ENCODE assay signal across 8 mouse cellular contexts in the genomic region with DNA sequence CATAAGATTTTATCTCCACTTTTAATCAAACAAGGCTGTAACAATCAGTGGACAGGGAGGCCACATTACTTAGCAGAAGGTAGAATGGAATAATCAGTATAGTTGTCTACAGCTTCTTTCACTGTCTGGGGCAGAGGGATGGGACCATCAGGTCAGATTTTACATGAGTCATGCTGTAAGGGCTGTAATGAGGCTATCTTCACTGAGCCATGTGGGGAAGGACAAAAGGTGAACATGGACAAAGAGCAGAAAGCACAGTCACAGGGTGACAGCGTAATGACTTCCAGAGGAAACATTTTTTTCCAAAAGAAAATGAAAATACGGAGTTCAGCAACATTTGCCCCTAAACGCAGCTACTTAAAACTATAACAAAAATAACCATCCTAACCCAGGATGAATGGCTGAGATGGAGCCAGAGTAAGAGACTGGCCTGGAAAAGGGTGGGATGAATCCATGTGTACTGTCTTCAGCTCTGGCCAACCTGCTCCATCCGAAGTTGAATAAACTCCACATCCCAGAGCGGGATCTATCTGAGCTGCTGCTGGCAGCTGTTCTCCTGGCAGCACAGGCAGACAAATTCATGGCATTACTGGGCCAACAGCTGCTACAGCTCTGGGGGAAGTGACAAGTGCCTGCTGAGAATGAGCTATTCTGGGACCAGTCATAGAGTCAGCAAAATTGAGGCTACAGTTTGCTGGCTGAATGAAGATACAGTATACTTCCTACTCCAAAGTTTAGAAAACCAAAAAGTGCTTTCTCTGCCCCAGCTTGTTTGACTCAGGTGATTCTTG.
A peak's percentile ranks its signal among the peaks of the same experiment; 100 is the strongest.
DNase-seq lines count a peak whose midpoint lies in the region; ATAC-seq and TF ChIP-seq lines count a peak whose summit lies in the region.

No protein-coding gene starts in this region.

- H3K36me3 ChIP-seq in embryonic facial prominence, embryonic 14.5 days (ENCODE audit: control insufficient read depth, insufficient read depth, low read length) = no peaks in the 10 kb centered on the region
- no peaks in the 10 kb centered on the region for H3K36me3 ChIP-seq in embryonic facial prominence, embryonic 10.5 days (replicated peaks)
- no peaks in the 10 kb centered on the region for H3K36me3 ChIP-seq in hindbrain, postnatal 0 days (ENCODE audit: insufficient read depth, low read length)

- DNase-seq in embryonic facial prominence, embryonic 14.5 days (ENCODE audit: low spot score) = peak; percentile 86
- DNase-seq in embryonic facial prominence, embryonic 10.5 days (ENCODE audit: low spot score) = no peak
- peak; percentile 74 for DNase-seq in Muller cell, postnatal 12 days (ENCODE audit: inconsistent ontology term)
- peak; percentile 76 for DNase-seq in gastrocnemius, postnatal 14 days
- DNase-seq in hindbrain, postnatal 0 days (ENCODE audit: low spot score) = peak; percentile 71
- peak; percentile 73 to 88 for DNase-seq in left cerebral cortex, postnatal 14 days (ENCODE audit: low spot score in 2 of 2)

- WGBS in embryonic facial prominence, embryonic 14.5 days = 60% methylated on average over 5 of the region's 5 CpGs
- 82% methylated on average over 5 of the region's 5 CpGs for WGBS in embryonic facial prominence, embryonic 10.5 days
- WGBS in hindbrain, postnatal 0 days = 48% methylated on average over 5 of the region's 5 CpGs
- 39% methylated on average over 5 of the region's 5 CpGs for whole genome bisulfite sequencing in olfactory bulb, adult 2 months

- H3K4me1 ChIP-seq in embryonic facial prominence, embryonic 14.5 days (ENCODE audit: control insufficient read depth, insufficient read depth, low read length) = peaks cover 22% of the 10 kb centered on the region
- peaks cover 38% of the 10 kb centered on the region for H3K4me1 ChIP-seq in embryonic facial prominence, embryonic 10.5 days
- H3K4me1 ChIP-seq in hindbrain, postnatal 0 days (ENCODE audit: insufficient read depth, low read length) = peaks cover 23% of the 10 kb centered on the region
- peaks cover 3% of the 10 kb centered on the region for H3K4me1 ChIP-seq in olfactory bulb, adult 2 months (ENCODE audit: control insufficient read depth, insufficient read depth, low read length)

- no peak overlapping the region for H3K4me2 ChIP-seq in embryonic facial prominence, embryonic 14.5 days (ENCODE audit: low read depth, low read length)
- H3K4me2 ChIP-seq in hindbrain, postnatal 0 days (ENCODE audit: low read depth, low read length) = no peak overlapping the region

- TF ChIP-seq POLR2A in olfactory bulb, adult 2 months (IDR thresholded peaks at IDR 0.05; ENCODE audit: insufficient read depth, low read depth, low read length) = no peak

- H3K9me3 ChIP-seq in embryonic facial prominence, embryonic 14.5 days (ENCODE audit: control insufficient read depth, low read length) = no peaks in the 10 kb centered on the region
- H3K9me3 ChIP-seq in embryonic facial prominence, embryonic 10.5 days = no peaks in the 10 kb centered on the region
- no peaks in the 10 kb centered on the region for H3K9me3 ChIP-seq in hindbrain, postnatal 0 days (ENCODE audit: low read length)

- intact Hi-C loops in gastrocnemius, postnatal 14 days (cut with DNase I; ENCODE audit: low total_unique reads) = no loop called here
- intact Hi-C loops in left cerebral cortex, postnatal 14 days (cut with DNase I) = loop anchor here (5.0 kb wide), 2 partner anchors 51 to 96 kb away; a partner anchor contains a TSS

- H3K27ac ChIP-seq in embryonic facial prominence, embryonic 14.5 days (replicated peaks; ENCODE audit: low read depth, low read length) = no peak overlapping the region
- no peak overlapping the region for H3K27ac ChIP-seq in embryonic facial prominence, embryonic 10.5 days (replicated peaks)
- peak overlapping the region; percentile 22; the same call in 1 of the 2 replicates for H3K27ac ChIP-seq in hindbrain, postnatal 0 days
- peak overlapping the region; percentile 73; the same call in 1 of the 2 replicates for H3K27ac ChIP-seq in olfactory bulb, adult 2 months (ENCODE audit: insufficient read depth, low read depth, low read length)

- no peaks in the 10 kb centered on the region for H3K27me3 ChIP-seq in embryonic facial prominence, embryonic 14.5 days (replicated peaks; ENCODE audit: control insufficient read depth, insufficient read depth, low read length)
- H3K27me3 ChIP-seq in embryonic facial prominence, embryonic 10.5 days (replicated peaks; ENCODE audit: low read depth, poor library complexity, severe bottlenecking) = no peaks in the 10 kb centered on the region
- no peaks in the 10 kb centered on the region for H3K27me3 ChIP-seq in hindbrain, postnatal 0 days (ENCODE audit: insufficient read depth, low read length)

- ATAC-seq in embryonic facial prominence, embryonic 14.5 days (ENCODE audit: low read depth) = peak; percentile 69
- peak; percentile 69 for ATAC-seq in hindbrain, postnatal 0 days
- ATAC-seq in erythroblast, adult 5-6 weeks (replicated peaks; ENCODE audit: low FRiP score, poor library complexity, severe bottlenecking) = no peak

- no peak overlapping the region for H3K9ac ChIP-seq in embryonic facial prominence, embryonic 14.5 days (ENCODE audit: low read depth, low read length)
- H3K9ac ChIP-seq in hindbrain, postnatal 0 days (replicated peaks; ENCODE audit: low read length) = no peak overlapping the region

- H3K4me3 ChIP-seq in embryonic facial prominence, embryonic 14.5 days (ENCODE audit: low read depth, low read length) = no peak overlapping the region
- no peak overlapping the region for H3K4me3 ChIP-seq in embryonic facial prominence, embryonic 10.5 days
- H3K4me3 ChIP-seq in hindbrain, postnatal 0 days (ENCODE audit: low read length) = no peak overlapping the region
- no peak overlapping the region for H3K4me3 ChIP-seq in olfactory bulb, adult 2 months (ENCODE audit: insufficient read depth, low read depth, low read length)

- TF ChIP-seq CTCF in hindbrain, postnatal 0 days (IDR thresholded peaks at IDR 0.05; ENCODE audit: low read depth) = no peak
- TF ChIP-seq CTCF in olfactory bulb, adult 2 months (IDR thresholded peaks at IDR 0.05; ENCODE audit: insufficient read depth, low read depth, low read length) = no peak

Comparison
In these comparisons a context has a peak if more than half of its experiments do, and no peak if none do; other contexts are left out.
1. H3K27ac ChIP-seq: peak in hindbrain, postnatal 0 days (single experiment) and olfactory bulb, adult 2 months (single experiment); none in embryonic facial prominence, embryonic 14.5 days (single experiment) and embryonic facial prominence, embryonic 10.5 days (single experiment).